ENCODE assay signal across 8 mouse cellular contexts in the genomic region with DNA sequence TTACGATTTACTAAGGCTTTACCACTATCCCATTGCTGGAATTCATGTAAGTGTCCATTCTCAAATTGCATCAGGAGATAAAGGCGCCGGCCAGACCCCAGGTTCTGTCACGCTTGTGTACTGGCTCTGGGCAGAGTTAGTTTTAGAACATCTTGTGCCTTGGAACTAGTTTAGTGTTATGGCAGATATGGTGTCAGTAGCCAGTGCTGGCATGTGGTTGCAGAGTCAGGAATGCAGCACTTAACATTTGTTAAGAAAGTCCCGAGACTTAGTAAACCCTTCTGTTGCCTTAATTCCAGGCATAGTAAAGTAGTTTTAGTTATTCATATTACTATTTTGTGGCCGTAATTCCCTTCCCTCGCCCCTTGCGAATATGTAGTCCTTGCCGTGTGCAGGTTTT. TPM values are rescaled to one million over a fixed set of nuclear protein-coding genes. Genes with fewer than 3 reads are reported as not detected.
DNase-seq lines count a peak whose midpoint lies in the region; ATAC-seq and TF ChIP-seq lines count a peak whose summit lies in the region.

No protein-coding gene starts in this region.

- H3K9ac ChIP-seq in kidney, embryonic 16.5 days (replicated peaks; ENCODE audit: low read length): no peak overlapping the region
- no peak overlapping the region; the same call in 1 of the 2 replicates for H3K9ac ChIP-seq in forebrain, embryonic 11.5 days (ENCODE audit: low read length)
- no peak overlapping the region for H3K9ac ChIP-seq in hindbrain, embryonic 15.5 days
- peak overlapping the region; percentile 69; the same call in 1 of the 2 replicates for H3K9ac ChIP-seq in midbrain, embryonic 14.5 days (replicated peaks; ENCODE audit: low read length)

- H3K27ac ChIP-seq in kidney, embryonic 16.5 days (ENCODE audit: low read length): no peak overlapping the region
- no peak overlapping the region for H3K27ac ChIP-seq in forebrain, embryonic 11.5 days (ENCODE audit: low read depth, low read length)
- no peak overlapping the region for H3K27ac ChIP-seq in hindbrain, embryonic 15.5 days (replicated peaks)
- no peak overlapping the region for H3K27ac ChIP-seq in midbrain, embryonic 14.5 days (replicated peaks; ENCODE audit: low read depth, low read length)
- H3K27ac ChIP-seq in left cerebral cortex, adult 2 months: no peak overlapping the region

- no peak for TF ChIP-seq CTCF in left cerebral cortex, adult 2 months (IDR thresholded peaks at IDR 0.05)

- peaks cover 19% of the 10 kb centered on the region for H3K4me1 ChIP-seq in kidney, embryonic 16.5 days (ENCODE audit: insufficient read depth, low read length)
- peaks cover 2% of the 10 kb centered on the region; the same call in 1 of the 2 replicates for H3K4me1 ChIP-seq in forebrain, embryonic 11.5 days (replicated peaks; ENCODE audit: control insufficient read depth, insufficient read depth, low read length)
- peaks cover 20% of the 10 kb centered on the region for H3K4me1 ChIP-seq in hindbrain, embryonic 15.5 days (replicated peaks)
- H3K4me1 ChIP-seq in midbrain, embryonic 14.5 days (ENCODE audit: control insufficient read depth, insufficient read depth, low read length): 0 out of 2 replicates have a peak, but pooled peaks cover 10% of the 10 kb centered on the region

- H3K4me2 ChIP-seq in kidney, embryonic 16.5 days (replicated peaks; ENCODE audit: low read depth, low read length): peak overlapping the region; percentile 90
- H3K4me2 ChIP-seq in forebrain, embryonic 11.5 days (ENCODE audit: low read depth, low read length, severe bottlenecking): peak overlapping the region; percentile 97; the same call in 1 of the 2 replicates
- peak overlapping the region; percentile 99; the same call in 1 of the 2 replicates for H3K4me2 ChIP-seq in hindbrain, embryonic 15.5 days
- peak overlapping the region; percentile 98; the same call in 1 of the 2 replicates for H3K4me2 ChIP-seq in midbrain, embryonic 14.5 days (ENCODE audit: low read length)

- 59% methylated on average over 9 of the region's 9 CpGs for WGBS in kidney, embryonic 16.5 days
- 75% methylated on average over 9 of the region's 9 CpGs for WGBS in forebrain, embryonic 11.5 days
- WGBS in hindbrain, embryonic 15.5 days: 76% methylated on average over 9 of the region's 9 CpGs
- 82% methylated on average over 9 of the region's 9 CpGs for WGBS in midbrain, embryonic 14.5 days

- H3K36me3 ChIP-seq in kidney, embryonic 16.5 days (ENCODE audit: insufficient read depth, low read length): 0 out of 2 replicates have a peak, but pooled peaks cover 4% of the 10 kb centered on the region
- H3K36me3 ChIP-seq in forebrain, embryonic 11.5 days (ENCODE audit: control insufficient read depth, insufficient read depth, low read length): no peaks in the 10 kb centered on the region
- H3K36me3 ChIP-seq in hindbrain, embryonic 15.5 days: no peaks in the 10 kb centered on the region
- no peaks in the 10 kb centered on the region for H3K36me3 ChIP-seq in midbrain, embryonic 14.5 days (ENCODE audit: control insufficient read depth, insufficient read depth, low read length)

- intact Hi-C loops in left cerebral cortex, adult 2 months (cut with DNase I): no loop called here

- DNase-seq in kidney, postnatal 14 days: no peak
- no peak for DNase-seq in forebrain, embryonic 11.5 days (ENCODE audit: low spot score)
- no peak for DNase-seq in midbrain, embryonic 14.5 days
- no peak for DNase-seq in left cerebral cortex, adult 2 months (ENCODE audit: extremely low spot score in 1 of 2, low spot score in 2 of 2)
- DNase-seq in layer of hippocampus, adult 18-20 months (ENCODE audit: low spot score in 2 of 2): no peak
- DNase-seq in thymus, adult 18-20 months: no peak

- H3K4me3 ChIP-seq in kidney, embryonic 16.5 days (ENCODE audit: low read length): peak overlapping the region; percentile 87
- no peak overlapping the region; the same call in 1 of the 2 replicates for H3K4me3 ChIP-seq in forebrain, embryonic 11.5 days (ENCODE audit: low read depth, low read length)
- H3K4me3 ChIP-seq in hindbrain, embryonic 15.5 days: no peak overlapping the region
- H3K4me3 ChIP-seq in midbrain, embryonic 14.5 days (replicated peaks; ENCODE audit: low read depth, low read length): no peak overlapping the region
- H3K4me3 ChIP-seq in left cerebral cortex, adult 2 months: no peak overlapping the region; the same call in 1 of the 2 replicates

- H3K27me3 ChIP-seq in kidney, embryonic 16.5 days (ENCODE audit: insufficient read depth, low read length): no peaks in the 10 kb centered on the region
- no peaks in the 10 kb centered on the region for H3K27me3 ChIP-seq in forebrain, embryonic 11.5 days (ENCODE audit: control insufficient read depth, insufficient read depth, low read length)
- H3K27me3 ChIP-seq in hindbrain, embryonic 15.5 days: no peaks in the 10 kb centered on the region
- no peaks in the 10 kb centered on the region for H3K27me3 ChIP-seq in midbrain, embryonic 14.5 days (ENCODE audit: control insufficient read depth, insufficient read depth, low read length)

- ATAC-seq in kidney, embryonic 16.5 days (ENCODE audit: low FRiP score, low TSS enrichment): no peak
- ATAC-seq in forebrain, embryonic 11.5 days (replicated peaks; ENCODE audit: low FRiP score): no peak
- no peak for ATAC-seq in hindbrain, embryonic 15.5 days (ENCODE audit: low FRiP score, low read depth)
- ATAC-seq in midbrain, embryonic 14.5 days (ENCODE audit: low FRiP score, low TSS enrichment): no peak

- H3K9me3 ChIP-seq in kidney, embryonic 16.5 days (ENCODE audit: low read length): no peaks in the 10 kb centered on the region
- H3K9me3 ChIP-seq in forebrain, embryonic 11.5 days (ENCODE audit: control insufficient read depth, low read length): no peaks in the 10 kb centered on the region
- H3K9me3 ChIP-seq in hindbrain, embryonic 15.5 days: no peaks in the 10 kb centered on the region
- no peaks in the 10 kb centered on the region for H3K9me3 ChIP-seq in midbrain, embryonic 14.5 days (ENCODE audit: control insufficient read depth, low read length)

RNA-seq across cellular contexts. Expression of a gene that starts 1.7 kb away (rescaled TPM):
- polyA plus RNA-seq in kidney, embryonic 16.5 days (2015; fragmentation: Nextera tagmentation; extraction: Ambion mirVana): 44.8 and 45.9 TPM in 2 replicates
- 70.5 and 81.4 TPM in 2 replicates for polyA plus RNA-seq in forebrain, embryonic 11.5 days (2014; fragmentation: Nextera tagmentation; extraction: Ambion mirVana)
- 20.4 and 24.1 TPM in 2 replicates for polyA plus RNA-seq in hindbrain, embryonic 15.5 days (2015; fragmentation: Nextera tagmentation; extraction: Ambion mirVana)
- 32.5 and 36.8 TPM in 2 replicates for polyA plus RNA-seq in midbrain, embryonic 14.5 days (2014; fragmentation: Nextera tagmentation; extraction: Ambion mirVana)
- 10 to 100 TPM; 32.0 to 33.1 TPM for total RNA-seq in left cerebral cortex, adult 2 months (2021)
- total RNA-seq in layer of hippocampus, adult 18-20 months (2021): 10 to 100 TPM; 40.6 to 46.4 TPM
